Mouse (Mus musculus): ENCODE measurements at regions not wholly inside any gene's neighbourhood (a gene's known extent, or its start where the extent isn't known, plus 50 kb on each side); places are given as distances from the start of the nearest gene placed in this dataset.

- TF ChIP-seq CTCF (IDR thresholded peaks at IDR 0.05; ENCODE audit: low read depth, low read length) (no peak), POLR2A (IDR thresholded peaks at IDR 0.05; ENCODE audit: borderline replicate concordance, low read depth, low read length) (no peak)
Measured at GRCm38 (mm10) chr7:83429929-83430556, 154.7 kb upstream of the Tmc3 start.

All from bone marrow macrophage, adult 2 months (primary cell).